In genomic region chr4:141180831-141181230, GRCm38 (mm10) we compare ENCODE assay signal across 27 mouse cellular contexts. TPM values are rescaled to one million over a fixed set of nuclear protein-coding genes. Genes with fewer than 3 reads are reported as not detected.
"Had no signal": no experiment of that assay in that cellular context is flagged by ENCODE, and none has a peak within 500 bp of the region (broad histone marks: within the 10 kb centered on the region; RNA-seq: fewer than 3 reads in every experiment).

No protein-coding gene starts in this region.

- DNase-seq: heart, postnatal 10 days; heart, postnatal 14 days; heart, postnatal 36 days; heart, postnatal 4 days; kidney, postnatal 4 days; layer of hippocampus, adult 9-11 months; layer of hippocampus, postnatal 36 days had no signal

- H3K27me3 ChIP-seq: heart, embryonic 12.5 days; heart, embryonic 13.5 days; heart, embryonic 15.5 days; hindbrain, embryonic 12.5 days; hindbrain, embryonic 13.5 days; hindbrain, embryonic 15.5 days; intestine, embryonic 15.5 days; kidney, embryonic 15.5 days had no signal

- ATAC-seq: hindbrain, embryonic 16.5 days; hindbrain, postnatal 0 days; inflammation-experienced regulatory T-cells, adult 6 months; intestine, embryonic 15.5 days; intestine, embryonic 16.5 days; intestine, postnatal 0 days had no signal

- H3K27ac ChIP-seq: heart, embryonic 13.5 days; heart, embryonic 15.5 days; hindbrain, embryonic 10.5 days; hindbrain, embryonic 12.5 days; hindbrain, embryonic 13.5 days; hindbrain, embryonic 14.5 days; hindbrain, embryonic 15.5 days; hindbrain, postnatal 0 days; intestine, embryonic 15.5 days; kidney, embryonic 15.5 days; kidney, postnatal 0 days; layer of hippocampus, adult 2 months; left cerebral cortex, adult 2 months had no signal

- H3K4me3 ChIP-seq: heart, embryonic 12.5 days; heart, embryonic 13.5 days; heart, embryonic 15.5 days; hindbrain, embryonic 10.5 days; hindbrain, embryonic 12.5 days; hindbrain, embryonic 13.5 days; hindbrain, embryonic 15.5 days; intestine, embryonic 15.5 days; kidney, embryonic 15.5 days; layer of hippocampus, adult 2 months; left cerebral cortex, adult 2 months had no signal

- H3K4me2 ChIP-seq: heart, embryonic 11.5 days; heart, embryonic 12.5 days; heart, embryonic 13.5 days; heart, embryonic 15.5 days; hindbrain, embryonic 12.5 days; hindbrain, embryonic 13.5 days; hindbrain, embryonic 14.5 days; hindbrain, embryonic 15.5 days; intestine, embryonic 15.5 days; kidney, embryonic 15.5 days had no signal

- H3K9ac ChIP-seq: heart, embryonic 12.5 days; heart, embryonic 13.5 days; heart, embryonic 15.5 days; hindbrain, embryonic 12.5 days; hindbrain, embryonic 13.5 days; hindbrain, embryonic 14.5 days; hindbrain, embryonic 15.5 days; intestine, embryonic 15.5 days; kidney, embryonic 15.5 days had no signal

- H3K4me1 ChIP-seq: intestine, embryonic 15.5 days had no signal

- H3K9me3 ChIP-seq: heart, embryonic 12.5 days; heart, embryonic 13.5 days; heart, embryonic 15.5 days; hindbrain, embryonic 10.5 days; hindbrain, embryonic 12.5 days; hindbrain, embryonic 13.5 days; hindbrain, embryonic 15.5 days; intestine, embryonic 15.5 days; kidney, embryonic 15.5 days had no signal

RNA-seq across cellular contexts. Expression of gene Arhgef19, which starts 58.5 kb away (rescaled TPM):
- total RNA-seq: hematopoietic stem cell, adult 5-6 weeks had no signal
- polyA plus RNA-seq: inflammation-experienced regulatory T-cells, adult 6 months had no signal
